Mouse (Mus musculus) liver, adult 2 months (tissue): ENCODE data around the gene Pde8a. TPM values are rescaled to one million over a fixed set of nuclear protein-coding genes. Genes with fewer than 3 reads are reported as not detected.

ENCODE experiments used
- DNase-seq: peaks from one replicate; pipeline ENCODE4 v3.0.0-alpha.2; 2011; ENCODE audit warnings: low read depth, low spot score; ENCODE audit errors: extremely low read depth
- H3K27ac ChIP-seq: fragments of 200-500 bp; replicated peaks from 2 replicates; pipeline ENCODE4 v1.5.1; 2012; ENCODE audit warnings: low read depth, mild to moderate bottlenecking, control low read depth, inconsistent platforms, low read length; ENCODE audit not compliant: insufficient read depth
- H3K27me3 ChIP-seq: fragments of 200-500 bp; 2 replicates; pipeline ENCODE4 v1.6.1; 2012; ENCODE audit warnings: mild to moderate bottlenecking, moderate library complexity, low read length, inconsistent platforms; ENCODE audit not compliant: control insufficient read depth, insufficient read depth
- H3K36me3 ChIP-seq: fragments of 200-500 bp; 2 replicates; pipeline ENCODE4 v1.6.1; 2012; ENCODE audit warnings: low read length, inconsistent platforms; ENCODE audit not compliant: control insufficient read depth, insufficient read depth
- H3K4me1 ChIP-seq: fragments of 200-500 bp; 2 replicates; pipeline ENCODE4 v1.6.1; 2011; ENCODE audit warnings: low read length; ENCODE audit not compliant: control insufficient read depth, insufficient read depth
- H3K4me3 ChIP-seq: fragments of 200-500 bp; 2 replicates; pipeline ENCODE4 v1.5.1; 2011; ENCODE audit warnings: low read depth, mild to moderate bottlenecking, control low read depth, low read length, moderate library complexity; ENCODE audit not compliant: insufficient read depth
- H3K79me2 ChIP-seq: fragments of 200-500 bp; 2 replicates; pipeline ENCODE4 v1.6.1; 2012; ENCODE audit warnings: inconsistent platforms, mild to moderate bottlenecking, low read length, moderate library complexity; ENCODE audit not compliant: control insufficient read depth, insufficient read depth
- H3K9ac ChIP-seq: fragments of 200-500 bp; 2 replicates; pipeline ENCODE4 v1.6.1; 2012; ENCODE audit warnings: low read depth, mild to moderate bottlenecking, control low read depth, inconsistent platforms, low read length
- CTCF ChIP-seq: fragments of 200-500 bp; IDR thresholded peaks from 2 replicates; pipeline ENCODE4 v1.5.1; 2011; ENCODE audit warnings: low read depth, low read length, control low read depth
- POLR2A ChIP-seq: fragments of 200-500 bp; IDR thresholded peaks from 2 replicates; pipeline ENCODE4 v1.6.1; 2011; ENCODE audit warnings: low read length, control low read depth; ENCODE audit not compliant: insufficient read depth; ENCODE audit errors: extremely low read depth
- WGBS: fragments of 180-500 bp; shearing (Covaris S2); methylation state at CpG from one replicate; pipeline ENCODE4 v1.1.7; 2018; 5-methylcytosine and 5-hydroxymethylcytosine counted together
- polyA plus RNA-seq: library from polyadenylated mRNA; depleted of rRNA; stranded (reverse); fragments of >200 nt; gene quantifications from 2 replicates; pipeline ENCODE4 v1.2.3, GENCODE M21; 2012
- total RNA-seq: library from RNA; depleted of rRNA; stranded (reverse); fragments of >200 nt; gene quantifications from 2 replicates; pipeline ENCODE4 v1.2.3, GENCODE M21; 2014

The Pde8a gene
- total and polyA plus RNA-seq, 2 experiments = 13.3 to 13.5 TPM

DNA sequence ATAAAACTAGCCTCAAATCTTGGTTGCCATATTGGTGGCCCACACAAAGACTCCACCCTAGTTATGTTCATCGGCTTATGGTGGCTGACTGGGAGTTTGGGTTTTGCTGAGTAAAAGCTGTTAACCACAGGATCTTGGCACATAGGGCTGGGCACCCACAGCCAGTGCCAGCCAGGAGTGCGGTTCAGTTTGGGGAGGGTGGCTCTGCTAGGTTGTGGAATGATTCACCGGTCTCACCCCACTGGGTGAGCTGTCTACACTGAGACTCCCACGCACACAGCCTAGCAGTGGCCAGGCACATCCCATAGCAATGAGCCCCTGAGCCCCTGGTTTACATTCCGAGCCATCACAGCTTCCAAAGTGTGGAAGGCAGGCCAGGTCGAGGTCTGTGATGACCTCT, 106.4 kb downstream of the Pde8a start:
- H3K4me3 ChIP-seq = no peak overlapping the region
- H3K79me2 ChIP-seq = no peaks in the 10 kb centered on the region
- no peak for TF ChIP-seq POLR2A
- TF ChIP-seq CTCF = no peak
- no peak overlapping the region for H3K27ac ChIP-seq
- peaks cover 31% of the 10 kb centered on the region for H3K36me3 ChIP-seq
- no peak overlapping the region for H3K9ac ChIP-seq
- no peaks in the 10 kb centered on the region for H3K4me1 ChIP-seq
- WGBS = 86% methylated on average over 6 of the region's 6 CpGs
- no peak for DNase-seq
- H3K27me3 ChIP-seq = no peaks in the 10 kb centered on the region

GRCm38 (mm10) chr7:81321776-81322175, 108.4 kb downstream of the Pde8a start:
- no peak for DNase-seq
- peaks cover 32% of the 10 kb centered on the region for H3K36me3 ChIP-seq
- no peaks in the 10 kb centered on the region for H3K27me3 ChIP-seq
- no peak overlapping the region for H3K9ac ChIP-seq
- no peak overlapping the region for H3K27ac ChIP-seq
- H3K79me2 ChIP-seq = no peaks in the 10 kb centered on the region
- no peak overlapping the region for H3K4me3 ChIP-seq
- no peak for TF ChIP-seq CTCF
- TF ChIP-seq POLR2A = no peak
- no peaks in the 10 kb centered on the region for H3K4me1 ChIP-seq
- WGBS = 49% methylated on average over 5 of the region's 5 CpGs

DNA sequence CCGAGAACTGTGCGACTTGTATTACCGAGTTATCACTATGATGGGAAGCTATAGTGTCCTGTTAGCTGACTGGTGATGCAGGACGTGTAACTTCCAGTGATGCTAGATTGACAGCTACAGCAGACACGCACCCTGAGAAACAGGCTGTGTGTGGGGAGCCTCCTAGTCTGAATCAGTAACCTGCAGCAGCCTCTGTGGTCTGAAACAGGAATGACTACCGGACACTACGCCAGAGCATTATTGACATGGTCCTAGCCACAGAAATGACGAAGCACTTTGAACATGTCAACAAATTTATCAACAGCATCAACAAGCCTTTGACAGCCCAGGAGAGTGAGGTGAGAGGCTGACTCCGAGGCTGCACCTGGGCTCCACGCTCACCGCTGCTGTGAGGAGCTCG, 112.6 kb downstream of the Pde8a start:
- H3K4me3 ChIP-seq = no peak overlapping the region
- H3K27me3 ChIP-seq = no peaks in the 10 kb centered on the region
- H3K9ac ChIP-seq = no peak overlapping the region
- TF ChIP-seq CTCF = no peak
- TF ChIP-seq POLR2A = no peak
- 70% methylated on average over 12 of the region's 12 CpGs for WGBS
- no peaks in the 10 kb centered on the region for H3K4me1 ChIP-seq
- DNase-seq = no peak
- H3K27ac ChIP-seq = no peak overlapping the region
- H3K36me3 ChIP-seq = peaks cover 34% of the 10 kb centered on the region; the same call in 1 of the 2 replicates
- H3K79me2 ChIP-seq = no peaks in the 10 kb centered on the region

DNA sequence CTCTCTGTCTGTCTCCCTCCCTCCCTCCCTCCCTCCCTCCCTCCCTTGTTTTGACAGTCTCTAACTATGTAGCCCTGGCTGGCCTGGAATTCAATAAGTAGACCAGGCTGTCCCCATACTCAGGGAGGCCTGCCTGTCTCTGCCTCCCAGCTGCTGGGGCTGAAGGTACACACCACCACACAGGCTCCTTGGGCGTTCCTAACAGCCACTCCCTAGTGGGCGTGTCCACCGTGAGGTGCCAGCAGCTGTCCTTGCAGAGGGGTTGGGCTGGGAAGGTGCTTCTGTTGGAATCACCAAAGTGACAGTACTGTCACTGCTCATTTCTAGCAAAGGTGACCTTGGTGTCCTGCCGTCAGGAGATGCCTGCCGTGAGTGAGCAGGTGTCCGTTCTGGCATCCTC, 113.5 kb downstream of the Pde8a start:
- no peak for DNase-seq
- Histone ChIP-seq H3K27ac (no peak overlapping the region), H3K36me3 (peaks cover 38% of the 10 kb centered on the region; the same call in 1 of the 2 replicates), H3K79me2 (no peaks in the 10 kb centered on the region), H3K4me1 (no peaks in the 10 kb centered on the region), H3K27me3 (no peaks in the 10 kb centered on the region), H3K4me3 (no peak overlapping the region), H3K9ac (no peak overlapping the region)
- TF ChIP-seq POLR2A = no peak
- no peak for TF ChIP-seq CTCF
- 87% methylated on average over 6 of the region's 6 CpGs for WGBS

DNA sequence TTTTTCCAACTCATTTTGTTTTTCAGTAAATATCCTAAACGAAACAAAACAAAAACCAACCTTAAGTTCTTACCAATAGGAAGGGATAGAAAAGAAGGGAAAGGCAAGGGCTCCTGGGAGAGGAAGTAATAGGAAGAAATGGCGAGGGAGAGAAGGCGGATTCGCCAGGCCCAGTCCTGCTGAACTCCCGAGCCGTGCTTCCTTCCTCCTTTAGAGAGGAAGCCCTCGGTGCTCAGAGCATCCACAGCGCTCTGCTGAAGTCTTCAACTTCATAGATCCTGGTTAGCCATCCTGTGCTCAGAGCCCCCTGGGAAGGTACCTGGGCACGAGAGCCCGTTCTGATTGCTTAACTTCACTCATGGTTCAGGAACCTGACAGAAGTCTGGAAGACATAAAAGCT, 114.3 kb downstream of the Pde8a start:
- no peak overlapping the region for H3K4me3 ChIP-seq
- TF ChIP-seq POLR2A (no peak), CTCF (no peak)
- WGBS = 78% methylated on average over 10 of the region's 10 CpGs

DNA sequence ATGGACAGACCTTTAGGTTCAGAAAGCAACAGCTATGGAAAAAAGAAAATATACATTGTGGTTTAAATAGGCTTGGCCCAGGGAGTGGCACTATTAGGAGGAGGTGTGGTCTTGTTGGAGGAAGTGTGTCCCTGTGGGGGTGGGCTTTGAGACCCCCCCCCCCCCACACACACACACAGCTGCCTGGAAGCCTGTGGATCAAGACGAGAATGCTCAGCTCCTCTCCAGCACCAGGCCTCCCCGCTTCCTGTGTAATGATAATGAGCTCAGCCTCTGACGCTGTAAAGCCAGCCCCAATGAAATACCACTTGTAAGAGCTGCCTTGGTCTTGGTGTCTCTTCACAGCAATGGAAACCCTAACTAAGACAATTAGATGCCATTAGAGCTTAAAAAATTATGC, 117.4 kb downstream of the Pde8a start:
- TF ChIP-seq POLR2A = no peak
- TF ChIP-seq CTCF = no peak
- no peak for DNase-seq
- no peak overlapping the region for H3K27ac ChIP-seq
- H3K9ac ChIP-seq = no peak overlapping the region
- peaks cover 28% of the 10 kb centered on the region; the same call in 1 of the 2 replicates for H3K36me3 ChIP-seq
- no peaks in the 10 kb centered on the region for H3K4me1 ChIP-seq
- H3K4me3 ChIP-seq = no peak overlapping the region
- 77% methylated on average over 3 of the region's 3 CpGs for WGBS
- H3K79me2 ChIP-seq = no peaks in the 10 kb centered on the region
- no peaks in the 10 kb centered on the region for H3K27me3 ChIP-seq

More for the DNA sequence above, 114.3 kb downstream of the Pde8a start:
- no peak for DNase-seq
- Histone ChIP-seq H3K9ac (no peak overlapping the region), H3K4me1 (no peaks in the 10 kb centered on the region), H3K27me3 (no peaks in the 10 kb centered on the region), H3K27ac (no peak overlapping the region), H3K79me2 (no peaks in the 10 kb centered on the region), H3K36me3 (peaks cover 36% of the 10 kb centered on the region; the same call in 1 of the 2 replicates)
